Mouse (Mus musculus): ENCODE data around the gene Atp6v0a1. TPM values are rescaled to one million over a fixed set of nuclear protein-coding genes. Genes with fewer than 3 reads are reported as not detected.

Atp6v0a1 gene
- 24.3 TPM for polyA plus RNA-seq (2014; fragmentation: Illumina TruSeq; extraction: RNeasy Lipid Tissue Mini Kit (QIAGEN cat#74804); ENCODE audit: insufficient read depth, low read depth, low replicate concordance)

DNA sequence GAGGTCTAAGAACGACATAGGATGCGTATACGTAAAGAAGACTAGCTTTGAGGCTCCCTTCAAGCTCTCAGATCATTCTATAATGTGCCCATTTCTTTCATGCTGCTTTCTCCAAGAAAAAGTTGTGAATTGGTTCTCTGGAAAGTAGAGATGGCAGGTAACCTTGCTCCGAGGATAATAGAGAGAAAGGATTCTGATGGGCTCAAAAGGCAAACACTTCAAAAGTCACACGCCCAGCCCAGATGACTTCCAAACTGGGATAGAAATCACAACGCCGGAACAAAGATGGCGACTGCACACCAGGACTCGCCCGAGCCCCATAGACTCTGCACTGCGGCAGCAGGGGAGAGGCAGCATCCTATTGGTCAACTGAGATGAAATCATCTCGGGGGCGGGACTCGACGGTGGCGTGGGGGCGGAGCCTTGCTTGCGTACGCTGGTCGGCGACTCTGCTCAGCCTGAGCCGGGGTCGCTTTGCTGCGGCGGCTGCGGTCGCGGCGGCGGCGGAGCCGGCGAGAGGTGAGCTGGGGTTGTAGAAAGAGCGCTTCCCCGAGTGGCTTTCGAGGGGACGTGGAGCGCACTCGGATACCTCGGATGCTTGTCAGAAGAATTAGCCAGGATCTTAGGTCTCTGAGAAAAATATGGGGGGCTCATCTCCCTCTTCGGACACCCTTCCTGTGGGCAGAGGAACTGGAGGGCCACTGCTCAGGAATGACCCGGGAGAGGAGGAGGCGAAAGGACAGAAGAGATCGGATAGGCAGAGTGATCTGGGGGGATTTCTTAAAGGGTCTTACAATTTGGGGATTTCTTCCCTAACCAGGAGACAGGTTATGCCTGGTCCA lies at the start of gene Atp6v0a1:
Atp6v0a1 (plus strand) TSS at position 407 of the 842 bp plus-strand sequence.

DNA sequence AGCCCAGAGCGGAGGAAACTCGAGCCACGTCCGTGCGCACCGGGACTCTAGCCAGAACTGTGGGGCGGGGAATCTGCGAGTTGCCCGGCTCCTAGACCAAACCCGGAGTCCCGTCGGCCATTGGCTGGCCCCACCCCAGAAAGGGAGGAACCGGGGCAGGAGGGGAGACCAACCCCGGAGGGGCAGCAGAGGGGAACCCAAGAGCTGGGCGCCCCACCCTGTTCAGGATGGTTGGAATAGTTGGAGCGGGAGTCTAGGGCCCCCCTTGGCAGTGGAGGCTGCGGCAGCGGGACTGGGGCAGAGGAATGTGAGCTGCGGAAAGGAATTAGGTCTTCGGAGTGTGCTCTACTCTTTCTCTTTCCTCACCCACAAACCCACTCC lies 38.7 kb upstream of the Atp6v0a1 start, which contains the start of gene Cavin1:
Cavin1 (minus strand) TSS at position 331 of the 381 bp plus-strand sequence.

DNA sequence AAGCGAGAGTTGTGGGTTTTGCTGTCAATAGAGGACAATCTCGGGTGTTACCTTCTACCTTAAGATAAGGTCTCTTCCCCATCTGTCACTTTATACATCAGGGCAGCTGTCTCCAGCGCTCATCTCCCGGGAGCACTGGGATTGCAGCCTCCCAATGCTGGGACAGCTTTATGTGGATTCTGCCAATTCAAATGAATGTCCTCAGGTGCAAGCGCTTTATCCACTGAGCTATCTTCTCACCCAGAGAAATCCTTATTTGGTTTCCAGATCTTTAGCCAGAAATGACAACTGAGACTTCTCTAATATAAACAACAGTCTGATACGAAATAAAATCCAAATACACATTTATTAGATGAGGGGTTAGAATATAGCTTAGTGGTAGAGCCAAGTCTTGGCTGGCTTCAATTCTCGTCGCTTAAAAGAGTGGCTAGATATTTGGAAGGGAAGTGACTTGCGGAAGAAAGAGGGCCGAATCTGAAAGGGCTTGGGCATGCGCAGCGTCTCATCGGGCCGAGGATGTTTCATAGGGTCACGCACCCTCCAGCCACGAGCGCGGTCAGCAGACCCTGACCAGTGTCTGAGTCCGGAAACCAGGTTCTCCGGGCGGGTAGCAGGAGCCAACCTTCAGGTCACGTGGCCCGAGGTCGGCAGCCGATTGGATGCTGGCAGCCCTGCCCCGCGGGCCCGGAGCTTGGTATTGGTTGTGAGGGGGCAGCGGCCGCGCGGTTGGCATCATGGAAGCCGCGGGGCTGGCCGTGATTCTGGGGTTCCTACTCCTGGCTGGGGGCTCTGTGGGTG lies 60.3 kb downstream of the Atp6v0a1 start, which contains the start of gene Naglu:
Naglu (plus strand) TSS at position 622 of the 798 bp plus-strand sequence.

DNA sequence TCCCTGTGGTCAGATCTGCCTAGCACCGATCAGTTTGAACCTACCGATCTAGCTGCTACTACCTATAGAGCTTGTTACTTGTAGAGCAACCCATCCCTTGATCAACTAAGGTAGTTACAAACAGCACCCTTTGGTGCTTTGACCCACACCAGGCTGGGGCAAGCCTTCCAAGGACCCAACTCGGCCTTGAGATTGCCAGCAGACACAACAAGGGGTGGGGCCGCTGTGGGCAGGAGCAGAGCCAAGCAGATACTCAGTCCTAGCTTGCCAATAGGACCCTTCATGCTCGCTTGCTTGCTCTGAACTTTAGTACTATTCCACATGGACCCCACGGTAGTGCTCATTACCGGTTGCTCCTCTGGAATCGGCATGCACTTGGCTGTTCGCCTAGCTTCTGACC lies 68.9 kb downstream of the Atp6v0a1 start, which contains the start of gene Hsd17b1:
Hsd17b1 (plus strand) TSS at position 291 of the 400 bp plus-strand sequence.

DNA sequence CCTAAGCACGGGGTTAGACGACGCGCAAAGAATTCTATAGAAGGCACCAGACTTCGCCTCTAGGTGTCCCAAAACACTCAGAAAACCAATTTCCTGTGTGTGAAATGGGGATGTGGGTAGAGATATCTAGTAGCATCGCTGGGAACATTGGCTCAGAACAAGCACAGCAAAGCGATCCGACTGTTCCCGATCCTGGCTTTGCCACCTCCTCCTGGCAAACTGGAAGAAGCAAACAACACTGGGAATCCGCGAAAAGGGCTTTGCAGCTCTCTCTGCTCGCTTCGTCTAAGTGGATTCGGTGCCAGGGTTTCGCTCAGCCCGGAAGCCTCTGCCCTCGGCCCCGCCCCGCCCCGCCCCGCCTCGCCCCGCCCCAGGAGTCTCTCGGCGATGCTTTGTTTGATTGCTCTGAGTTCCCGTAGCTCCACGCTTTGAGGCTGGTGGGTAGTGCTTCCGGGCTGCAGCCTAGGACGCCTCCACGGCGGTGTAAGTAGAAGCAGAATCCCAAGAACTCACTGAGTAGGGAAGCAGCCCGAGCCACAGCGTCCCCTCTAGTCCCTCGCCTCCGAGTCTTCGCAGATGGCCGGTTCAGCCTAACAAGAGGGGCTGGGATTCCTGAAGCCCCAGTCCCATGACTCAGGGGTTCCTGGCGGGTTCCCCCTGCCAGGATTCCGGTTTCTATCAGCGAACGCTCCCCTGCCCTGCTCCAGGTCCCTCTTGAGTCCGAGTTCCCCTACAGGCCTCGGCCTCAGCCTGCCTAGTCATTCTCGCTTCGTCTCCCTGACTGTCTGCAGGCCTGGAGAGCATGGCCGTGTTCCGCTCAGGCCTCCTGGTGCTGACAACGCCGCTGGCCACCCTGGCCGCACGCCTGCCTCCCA lies 73.2 kb downstream of the Atp6v0a1 start, which contains the start of gene Coasy:
Coasy (plus strand) TSS at position 358 of the 875 bp plus-strand sequence.

DNA sequence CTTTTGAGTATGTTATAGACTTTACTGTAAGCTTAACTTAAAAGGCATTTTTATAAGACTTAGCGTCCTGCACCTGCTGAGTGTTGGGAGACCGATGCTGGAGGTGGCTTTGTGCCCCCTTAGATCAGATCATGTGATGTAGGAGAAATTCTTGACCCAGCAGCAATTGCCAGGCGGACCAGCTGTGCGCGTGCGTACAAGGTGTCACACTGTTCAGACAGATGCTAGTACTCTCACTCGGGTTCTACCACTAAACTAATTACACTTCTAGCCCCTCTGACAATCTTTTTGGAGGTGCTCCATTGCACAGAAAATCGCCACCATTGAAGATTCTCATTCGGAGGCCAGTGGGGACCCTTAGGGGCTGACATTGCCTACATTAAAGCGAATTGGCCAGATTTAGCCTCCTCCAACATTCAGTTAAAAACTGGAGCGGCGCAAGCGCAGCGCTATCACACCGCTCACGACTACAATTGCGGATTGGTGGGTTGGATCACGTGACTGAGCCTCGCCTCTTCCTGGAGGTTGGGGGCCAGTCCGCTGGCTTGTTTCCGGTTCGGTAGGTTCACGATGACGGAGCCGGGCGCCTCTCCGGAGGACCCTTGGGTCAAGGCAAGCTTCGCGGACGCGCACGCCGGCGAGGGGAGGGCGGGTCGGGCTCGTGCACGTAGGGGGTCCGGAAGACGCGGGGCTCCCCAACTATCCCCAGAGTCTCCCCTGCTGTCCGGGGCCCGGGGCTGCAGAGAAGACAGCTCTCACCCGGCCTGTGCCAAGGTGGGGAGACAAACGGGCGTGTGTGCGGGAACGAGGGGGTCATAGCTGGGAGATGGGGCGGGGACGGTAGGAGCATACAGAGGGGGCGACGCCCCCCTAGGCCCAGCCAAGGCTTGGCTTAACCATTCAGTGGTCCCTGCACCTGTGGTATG lies 77.8 kb downstream of the Atp6v0a1 start, which contains the start of gene Mlx:
Mlx (plus strand) TSS at position 522 of the 926 bp plus-strand sequence.

DNA sequence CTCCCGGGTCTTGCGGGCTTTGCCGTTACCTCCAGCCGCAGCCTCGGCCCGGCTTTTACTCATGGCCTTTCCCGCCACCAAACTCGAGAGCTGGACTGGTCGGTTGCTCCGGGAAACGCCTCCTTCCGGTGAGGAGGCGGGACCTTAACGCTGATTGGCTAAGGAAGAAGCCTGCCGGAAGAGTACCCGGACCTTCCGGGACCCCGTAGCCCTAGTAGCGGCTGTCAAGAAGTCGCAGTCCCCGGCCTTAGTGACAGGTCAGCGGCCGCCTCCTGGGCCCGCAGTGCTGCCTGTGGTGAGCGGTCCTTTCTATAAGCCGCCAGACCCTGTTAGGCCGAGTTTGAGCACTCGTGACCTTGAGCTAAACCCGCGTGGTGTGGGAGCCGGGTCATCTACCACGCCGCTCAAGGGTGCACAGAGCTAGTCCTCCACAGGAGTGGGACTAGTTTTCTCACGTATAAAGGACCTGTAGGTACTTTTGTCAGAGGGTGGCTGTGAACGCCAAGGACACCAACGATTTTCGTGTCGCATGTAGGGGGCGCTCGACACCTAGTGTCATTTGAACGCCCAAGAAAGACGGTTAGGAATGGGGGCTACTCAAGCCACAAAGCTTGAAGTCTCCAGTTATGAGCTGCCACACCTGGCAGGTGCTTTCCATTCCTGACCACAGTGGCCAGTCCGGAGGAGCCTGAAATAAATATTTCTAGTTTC lies 86.2 kb downstream of the Atp6v0a1 start, which contains the start of gene Psmc3ip:
Psmc3ip (minus strand) TSS at position 123 of the 711 bp plus-strand sequence.

Other genes with a start within 250 kb of the Atp6v0a1 start
- 0.27 TPM for gene Kcnh4, start 249.5 kb upstream of the Atp6v0a1 start, polyA plus RNA-seq (2014; fragmentation: Illumina TruSeq; extraction: RNeasy Lipid Tissue Mini Kit (QIAGEN cat#74804); ENCODE audit: insufficient read depth, low read depth, low replicate concordance)
- gene Hcrt, start 246.5 kb upstream of the Atp6v0a1 start, polyA plus RNA-seq (2014; fragmentation: Illumina TruSeq; extraction: RNeasy Lipid Tissue Mini Kit (QIAGEN cat#74804); ENCODE audit: insufficient read depth, low read depth, low replicate concordance), result not detected
- gene Ghdc, start 238.5 kb upstream of the Atp6v0a1 start, polyA plus RNA-seq (2014; fragmentation: Illumina TruSeq; extraction: RNeasy Lipid Tissue Mini Kit (QIAGEN cat#74804); ENCODE audit: insufficient read depth, low read depth, low replicate concordance), result 9.3 TPM
- 16.3 TPM for gene Stat5b, start 158.7 kb upstream of the Atp6v0a1 start, polyA plus RNA-seq (2014; fragmentation: Illumina TruSeq; extraction: RNeasy Lipid Tissue Mini Kit (QIAGEN cat#74804); ENCODE audit: insufficient read depth, low read depth, low replicate concordance)
- 5.9 TPM for gene Stat5a, start 150.1 kb upstream of the Atp6v0a1 start, polyA plus RNA-seq (2014; fragmentation: Illumina TruSeq; extraction: RNeasy Lipid Tissue Mini Kit (QIAGEN cat#74804); ENCODE audit: insufficient read depth, low read depth, low replicate concordance)
- gene Stat3, start 69.9 kb upstream of the Atp6v0a1 start, polyA plus RNA-seq (2014; fragmentation: Illumina TruSeq; extraction: RNeasy Lipid Tissue Mini Kit (QIAGEN cat#74804); ENCODE audit: insufficient read depth, low read depth, low replicate concordance), result 49.6 TPM
- gene Cavin1, start 38.6 kb upstream of the Atp6v0a1 start, polyA plus RNA-seq (2014; fragmentation: Illumina TruSeq; extraction: RNeasy Lipid Tissue Mini Kit (QIAGEN cat#74804); ENCODE audit: insufficient read depth, low read depth, low replicate concordance), result 204 TPM
- 10.0 TPM for gene Naglu, start 60.6 kb downstream of the Atp6v0a1 start, polyA plus RNA-seq (2014; fragmentation: Illumina TruSeq; extraction: RNeasy Lipid Tissue Mini Kit (QIAGEN cat#74804); ENCODE audit: insufficient read depth, low read depth, low replicate concordance)
- 0.35 TPM for gene Hsd17b1, start 69.0 kb downstream of the Atp6v0a1 start, polyA plus RNA-seq (2014; fragmentation: Illumina TruSeq; extraction: RNeasy Lipid Tissue Mini Kit (QIAGEN cat#74804); ENCODE audit: insufficient read depth, low read depth, low replicate concordance)
- 19.9 TPM for gene Coasy, start 73.1 kb downstream of the Atp6v0a1 start, polyA plus RNA-seq (2014; fragmentation: Illumina TruSeq; extraction: RNeasy Lipid Tissue Mini Kit (QIAGEN cat#74804); ENCODE audit: insufficient read depth, low read depth, low replicate concordance)
- 33.0 TPM for gene Mlx, start 77.8 kb downstream of the Atp6v0a1 start, polyA plus RNA-seq (2014; fragmentation: Illumina TruSeq; extraction: RNeasy Lipid Tissue Mini Kit (QIAGEN cat#74804); ENCODE audit: insufficient read depth, low read depth, low replicate concordance)
- gene Psmc3ip, start 86.0 kb downstream of the Atp6v0a1 start, polyA plus RNA-seq (2014; fragmentation: Illumina TruSeq; extraction: RNeasy Lipid Tissue Mini Kit (QIAGEN cat#74804); ENCODE audit: insufficient read depth, low read depth, low replicate concordance), result 6.5 TPM
- gene Retreg3, start 110.4 kb downstream of the Atp6v0a1 start, polyA plus RNA-seq (2014; fragmentation: Illumina TruSeq; extraction: RNeasy Lipid Tissue Mini Kit (QIAGEN cat#74804); ENCODE audit: insufficient read depth, low read depth, low replicate concordance), result 36.3 TPM
- 16.8 TPM for gene Tubg1, start 110.5 kb downstream of the Atp6v0a1 start, polyA plus RNA-seq (2014; fragmentation: Illumina TruSeq; extraction: RNeasy Lipid Tissue Mini Kit (QIAGEN cat#74804); ENCODE audit: insufficient read depth, low read depth, low replicate concordance)
- gene Tubg2, start 146.5 kb downstream of the Atp6v0a1 start, polyA plus RNA-seq (2014; fragmentation: Illumina TruSeq; extraction: RNeasy Lipid Tissue Mini Kit (QIAGEN cat#74804); ENCODE audit: insufficient read depth, low read depth, low replicate concordance), result 1.1 TPM
- gene Cntnap1, start 161.1 kb downstream of the Atp6v0a1 start, polyA plus RNA-seq (2014; fragmentation: Illumina TruSeq; extraction: RNeasy Lipid Tissue Mini Kit (QIAGEN cat#74804); ENCODE audit: insufficient read depth, low read depth, low replicate concordance), result 0.62 TPM
- 10.0 TPM for gene Plekhh3, start 161.9 kb downstream of the Atp6v0a1 start, polyA plus RNA-seq (2014; fragmentation: Illumina TruSeq; extraction: RNeasy Lipid Tissue Mini Kit (QIAGEN cat#74804); ENCODE audit: insufficient read depth, low read depth, low replicate concordance)
- gene Ccr10, start 166.0 kb downstream of the Atp6v0a1 start, polyA plus RNA-seq (2014; fragmentation: Illumina TruSeq; extraction: RNeasy Lipid Tissue Mini Kit (QIAGEN cat#74804); ENCODE audit: insufficient read depth, low read depth, low replicate concordance), result 0.13 TPM
- gene Ezh1, start 217.0 kb downstream of the Atp6v0a1 start, polyA plus RNA-seq (2014; fragmentation: Illumina TruSeq; extraction: RNeasy Lipid Tissue Mini Kit (QIAGEN cat#74804); ENCODE audit: insufficient read depth, low read depth, low replicate concordance), result 23.4 TPM
- 682 TPM for gene Ramp2, start 236.6 kb downstream of the Atp6v0a1 start, polyA plus RNA-seq (2014; fragmentation: Illumina TruSeq; extraction: RNeasy Lipid Tissue Mini Kit (QIAGEN cat#74804); ENCODE audit: insufficient read depth, low read depth, low replicate concordance)
- gene Vps25, start 244.3 kb downstream of the Atp6v0a1 start, polyA plus RNA-seq (2014; fragmentation: Illumina TruSeq; extraction: RNeasy Lipid Tissue Mini Kit (QIAGEN cat#74804); ENCODE audit: insufficient read depth, low read depth, low replicate concordance), result 121 TPM

Measured in lung, adult 10 weeks (tissue).